Mouse (Mus musculus): ENCODE measurements around the gene Pan3. TPM values are rescaled to one million over a fixed set of nuclear protein-coding genes. Genes with fewer than 3 reads are reported as not detected.
A peak's percentile ranks its signal among the peaks of the same experiment; 100 is the strongest.

Gene Pan3
- polyA plus RNA-seq, 1 experiment: 34.1 TPM

- Histone ChIP-seq H3K27ac (replicated peaks; ENCODE audit: low read depth, low read length) (peak overlapping the region; percentile 97), H3K4me3 (ENCODE audit: insufficient read depth, low read depth, low read length) (no peak overlapping the region; the same call in 1 of the 2 replicates)
Observed at GRCm38 (mm10) chr5:147579691-147580090, 149.7 kb downstream of the Pan3 start.

DNA sequence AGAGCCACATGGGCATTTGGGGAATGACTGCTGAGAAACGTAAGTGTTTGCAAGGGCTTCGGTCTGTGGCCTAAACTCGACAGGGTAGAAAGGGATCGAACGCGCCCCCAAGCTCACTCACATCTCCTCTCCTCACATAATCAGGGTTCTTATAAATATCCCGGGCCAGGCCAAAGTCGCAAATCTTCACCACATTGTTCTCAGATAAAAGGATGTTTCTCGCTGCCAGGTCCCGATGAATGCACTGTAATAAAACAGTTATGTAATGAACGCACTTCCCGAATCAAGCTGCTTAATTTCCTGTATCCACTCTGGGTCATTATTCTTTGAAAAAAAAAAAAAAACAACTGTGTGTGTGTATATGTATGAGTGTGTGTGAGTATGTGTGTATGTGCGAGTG lies 150.2 kb downstream of the Pan3 start:
- peak overlapping the region; percentile 97 for H3K27ac ChIP-seq (replicated peaks; ENCODE audit: low read depth, low read length)
- H3K4me3 ChIP-seq (ENCODE audit: insufficient read depth, low read depth, low read length): no peak overlapping the region; the same call in 1 of the 2 replicates
- H3K4me1 ChIP-seq (ENCODE audit: control insufficient read depth, insufficient read depth, insufficient read length, low read length): peaks cover 10% of the 10 kb centered on the region

More at GRCm38 (mm10) chr5:147579691-147580090, 149.7 kb downstream of the Pan3 start:
- H3K4me1 ChIP-seq (ENCODE audit: control insufficient read depth, insufficient read depth, insufficient read length, low read length): peaks cover 8% of the 10 kb centered on the region

DNA sequence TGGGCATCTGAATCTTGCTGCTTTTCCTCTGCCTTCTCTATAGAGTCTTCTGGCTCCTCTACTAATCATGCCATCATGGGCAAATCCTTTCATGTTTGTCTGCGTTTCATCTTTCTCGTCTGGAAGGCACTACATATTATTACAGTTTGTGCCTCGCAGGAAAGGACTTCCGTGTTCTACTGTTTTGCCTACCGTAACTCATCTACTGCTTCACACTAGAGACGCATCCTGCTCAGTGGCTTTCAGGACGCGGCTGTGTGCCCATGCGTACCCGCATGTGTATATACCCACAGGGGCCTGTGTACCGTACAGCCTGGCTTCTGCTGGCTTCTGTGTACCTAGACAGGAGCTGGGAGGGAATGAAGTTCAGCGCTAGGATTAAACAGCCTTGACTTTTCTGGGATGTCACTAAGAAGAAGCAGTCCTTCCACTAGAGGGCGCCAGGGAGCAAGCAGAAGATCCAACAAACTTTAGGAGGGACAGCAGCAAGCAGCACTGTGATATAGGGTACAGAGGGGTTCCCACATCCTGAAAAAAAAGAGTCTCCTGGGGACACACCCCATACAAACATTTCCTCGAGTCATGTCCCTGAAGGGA lies 153.8 kb downstream of the Pan3 start:
- peaks cover 14% of the 10 kb centered on the region for H3K4me1 ChIP-seq (ENCODE audit: control insufficient read depth, insufficient read depth, insufficient read length, low read length)
- H3K27ac ChIP-seq (replicated peaks; ENCODE audit: low read depth, low read length): peak overlapping the region; percentile 93
- H3K4me3 ChIP-seq (ENCODE audit: insufficient read depth, low read depth, low read length): no peak overlapping the region

- Histone ChIP-seq H3K4me3 (ENCODE audit: insufficient read depth, low read depth, low read length) (no peak overlapping the region), H3K27ac (replicated peaks; ENCODE audit: low read depth, low read length) (peak overlapping the region; percentile 93), H3K4me1 (ENCODE audit: control insufficient read depth, insufficient read depth, insufficient read length, low read length) (peaks cover 14% of the 10 kb centered on the region)
Observed at GRCm38 (mm10) chr5:147584648-147585047, 154.7 kb downstream of the Pan3 start.

DNA sequence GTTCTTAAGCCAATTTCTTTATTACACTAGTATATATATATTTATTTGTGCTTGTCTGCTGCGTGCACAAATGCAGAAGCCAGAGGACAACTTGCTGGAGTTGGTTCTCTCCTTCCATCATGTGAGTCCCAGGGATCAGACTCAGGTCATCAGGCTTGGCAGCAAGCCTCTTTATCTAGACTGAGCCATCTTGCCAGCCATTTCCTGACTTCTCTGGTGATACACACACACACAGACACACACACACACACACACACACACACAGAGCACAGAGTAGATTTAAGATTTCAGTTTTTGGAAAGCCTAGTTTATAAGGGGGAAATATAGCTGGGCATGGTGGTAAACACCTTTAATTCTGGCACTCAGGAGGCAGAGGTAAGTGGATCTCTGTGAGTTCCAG lies 155.1 kb downstream of the Pan3 start:
- peak overlapping the region; percentile 93 for H3K27ac ChIP-seq (replicated peaks; ENCODE audit: low read depth, low read length)
- H3K4me3 ChIP-seq (ENCODE audit: insufficient read depth, low read depth, low read length): no peak overlapping the region
- H3K4me1 ChIP-seq (ENCODE audit: control insufficient read depth, insufficient read depth, insufficient read length, low read length): peaks cover 12% of the 10 kb centered on the region

- no peak overlapping the region for H3K4me3 ChIP-seq (ENCODE audit: insufficient read depth, low read depth, low read length)
- no peak overlapping the region for H3K27ac ChIP-seq (replicated peaks; ENCODE audit: low read depth, low read length)
- peaks cover 6% of the 10 kb centered on the region for H3K4me1 ChIP-seq (ENCODE audit: control insufficient read depth, insufficient read depth, insufficient read length, low read length)
Observed at GRCm38 (mm10) chr5:147589814-147590213, 159.9 kb downstream of the Pan3 start.

GRCm38 (mm10) chr5:147597825-147598224 lies 167.9 kb downstream of the Pan3 start:
- Histone ChIP-seq H3K4me3 (ENCODE audit: insufficient read depth, low read depth, low read length) (no peak overlapping the region), H3K27ac (replicated peaks; ENCODE audit: low read depth, low read length) (no peak overlapping the region), H3K4me1 (ENCODE audit: control insufficient read depth, insufficient read depth, insufficient read length, low read length) (no peaks in the 10 kb centered on the region)

Other genes starting within 250 kb of the Pan3 start
- not detected in 2 replicates for gene Gsx1, start 241.5 kb upstream of the Pan3 start, polyA plus RNA-seq (2012; ENCODE audit: insufficient read depth, insufficient read length, missing spikeins)
- not detected in 2 replicates for gene Pdx1, start 160.2 kb upstream of the Pan3 start, polyA plus RNA-seq (2012; ENCODE audit: insufficient read depth, insufficient read length, missing spikeins)
- gene Cdx2, start 122.9 kb upstream of the Pan3 start, polyA plus RNA-seq (2012; ENCODE audit: insufficient read depth, insufficient read length, missing spikeins): not detected in 2 replicates
- gene Urad, start 107.7 kb upstream of the Pan3 start, polyA plus RNA-seq (2012; ENCODE audit: insufficient read depth, insufficient read length, missing spikeins): not detected in 2 replicates
- not detected in 2 replicates for gene Flt3, start 29.7 kb upstream of the Pan3 start, polyA plus RNA-seq (2012; ENCODE audit: insufficient read depth, insufficient read length, missing spikeins)